Mouse (Mus musculus) neural tube, embryonic 14.5 days (tissue): ENCODE data around the gene Gm21954. TPM values are rescaled to one million over a fixed set of nuclear protein-coding genes. Genes with fewer than 3 reads are reported as not detected.

Experiments used
- ATAC-seq: fragments of 200-750 bp; cut with Nextera tagmentation; 2 replicates; pipeline ENCODE4 v1.8.0; 2017; ENCODE audit warnings: low read depth, mild to moderate bottlenecking, moderate TSS enrichment, moderate library complexity
- H3K27ac ChIP-seq: fragments of 300-500 bp; sonication (generic); 2 replicates; pipeline ENCODE4 v1.5.1; 2014; ENCODE audit warnings: low read depth, mild to moderate bottlenecking, control low read depth, low read length, moderate library complexity, mixed read lengths
- H3K27me3 ChIP-seq: fragments of 300-500 bp; sonication (generic); 2 replicates; pipeline ENCODE4 v1.6.1; 2014; ENCODE audit warnings: low read length; ENCODE audit not compliant: control insufficient read depth, insufficient read depth
- H3K36me3 ChIP-seq: fragments of 300-500 bp; sonication (generic); 2 replicates; pipeline ENCODE4 v1.6.1; 2014; ENCODE audit warnings: low read length, mixed read lengths; ENCODE audit not compliant: control insufficient read depth, insufficient read depth
- H3K4me1 ChIP-seq: fragments of 300-500 bp; sonication (generic); 2 replicates; pipeline ENCODE4 v1.6.1; 2014; ENCODE audit warnings: low read length; ENCODE audit not compliant: control insufficient read depth, insufficient read depth
- H3K4me2 ChIP-seq: fragments of 300-500 bp; sonication (generic); 2 replicates; pipeline ENCODE4 v1.6.1; 2014; ENCODE audit warnings: mild to moderate bottlenecking, low read depth, low read length, control low read depth
- H3K4me3 ChIP-seq: fragments of 300-500 bp; sonication (generic); 2 replicates; pipeline ENCODE4 v1.5.1; 2014; ENCODE audit warnings: low read depth, low read length, control low read depth, mixed read lengths
- H3K9ac ChIP-seq: fragments of 300-500 bp; sonication (generic); replicated peaks from 2 replicates; pipeline ENCODE4 v1.6.1; 2014; ENCODE audit warnings: low read depth, mild to moderate bottlenecking, control low read depth, low read length, mixed read lengths
- H3K9me3 ChIP-seq: fragments of 300-500 bp; sonication (generic); 2 replicates; pipeline ENCODE4 v1.6.1; 2016; ENCODE audit warnings: low read length; ENCODE audit not compliant: control insufficient read depth
- WGBS: fragments of 180-500 bp; shearing (Covaris S2); extraction: QIAGEN DNeasy Blood & Tissue Kit; methylation state at CpG from one replicate; pipeline ENCODE4 v1.1.7; 2014; 5-methylcytosine and 5-hydroxymethylcytosine counted together
- polyA plus RNA-seq: library from polyadenylated mRNA; unstranded; fragments of >200 nt; fragmentation: Nextera tagmentation; extraction: Ambion mirVana; gene quantifications from 2 replicates; pipeline ENCODE4 v1.2.1, GENCODE M21; 2014

The Gm21954 gene
- polyA plus RNA-seq, 1 experiment from 2014 or later = not detected

DNA sequence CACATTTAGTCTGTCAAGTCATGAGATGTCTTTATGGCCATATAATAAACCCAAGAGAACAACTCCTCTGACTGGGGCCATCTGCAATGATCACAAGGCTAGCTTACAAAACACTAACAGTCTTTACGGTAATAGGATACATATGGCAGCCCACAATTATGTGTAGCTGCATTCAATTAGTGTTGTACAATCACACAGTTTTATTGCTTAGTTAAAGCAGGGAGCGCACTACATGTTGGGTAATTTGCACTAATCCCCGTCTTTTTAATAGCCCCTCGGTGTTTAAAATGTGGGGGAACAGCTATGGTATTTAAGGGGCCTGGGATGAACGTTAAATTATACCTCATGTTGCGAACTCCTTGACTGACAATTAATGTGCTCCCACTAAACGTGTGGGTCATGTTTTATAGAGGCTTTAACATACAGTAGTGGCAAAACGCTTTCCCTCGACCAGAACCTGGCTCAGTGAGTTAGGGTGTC is 24.5 kb upstream of the Gm21954 start:
- Histone ChIP-seq H3K4me3 (no peak overlapping the region), H3K4me2 (no peak overlapping the region), H3K9me3 (no peaks in the 10 kb centered on the region), H3K4me1 (peaks cover 4% of the 10 kb centered on the region; the same call in 1 of the 2 replicates), H3K27ac (0 out of 2 replicates have a peak overlapping the region, but pooled peaks have one; percentile 13), H3K36me3 (peaks cover 9% of the 10 kb centered on the region), H3K9ac (no peak overlapping the region), H3K27me3 (no peaks in the 10 kb centered on the region)
- peak; percentile 79 for ATAC-seq
- 13% methylated on average over 9 of the region's 9 CpGs for WGBS

DNA sequence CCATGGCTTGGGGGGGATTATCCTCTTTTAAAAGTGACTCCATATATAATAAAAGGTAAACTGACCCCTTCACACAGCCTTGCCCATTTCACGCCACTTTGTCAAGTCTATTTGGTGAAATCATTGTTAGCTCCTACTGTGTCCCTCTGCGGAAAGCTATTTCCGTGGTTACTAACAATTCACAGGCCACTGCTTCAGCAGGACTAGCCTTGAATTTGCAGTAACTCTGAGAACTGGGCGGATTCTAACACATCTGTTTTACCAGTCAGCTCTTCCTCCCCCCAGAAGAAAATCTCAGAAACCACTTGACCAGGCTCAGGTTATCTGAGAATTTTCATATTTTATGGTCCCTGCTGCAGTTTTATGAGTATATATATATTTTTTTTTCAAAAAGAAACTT is 23.9 kb upstream of the Gm21954 start:
- peaks cover 4% of the 10 kb centered on the region; the same call in 1 of the 2 replicates for H3K4me1 ChIP-seq
- no peak overlapping the region for H3K4me2 ChIP-seq
- no peaks in the 10 kb centered on the region for H3K27me3 ChIP-seq
- H3K9ac ChIP-seq = no peak overlapping the region
- H3K4me3 ChIP-seq = no peak overlapping the region
- no peak overlapping the region for H3K27ac ChIP-seq
- peaks cover 7% of the 10 kb centered on the region for H3K36me3 ChIP-seq
- ATAC-seq = no peak
- 11% methylated on average over 4 of the region's 4 CpGs for WGBS
- no peaks in the 10 kb centered on the region for H3K9me3 ChIP-seq

DNA sequence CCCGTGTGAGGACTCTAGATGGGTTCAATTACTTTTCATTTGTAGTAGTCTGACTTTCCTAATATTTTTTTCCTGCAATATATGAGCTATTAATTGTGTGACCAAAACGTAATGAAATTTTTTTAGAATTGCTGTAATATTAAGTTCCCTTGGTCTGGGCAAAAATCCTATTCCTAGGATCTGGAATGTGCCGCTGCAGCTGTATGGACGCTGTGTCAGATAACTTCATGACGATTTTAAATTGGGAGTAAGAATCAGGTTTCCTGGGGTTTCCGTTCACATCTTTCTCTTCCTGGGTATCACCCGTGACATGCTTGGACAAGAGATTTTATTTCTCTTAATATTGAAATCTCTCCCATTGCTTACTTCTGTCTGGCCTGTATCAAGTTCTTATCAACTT is 23.2 kb upstream of the Gm21954 start:
- 85% methylated on average over 7 of the region's 7 CpGs for WGBS
- no peaks in the 10 kb centered on the region for H3K27me3 ChIP-seq
- no peak overlapping the region for H3K4me2 ChIP-seq
- no peaks in the 10 kb centered on the region for H3K9me3 ChIP-seq
- H3K4me3 ChIP-seq = no peak overlapping the region
- no peak overlapping the region for H3K27ac ChIP-seq
- peaks cover 3% of the 10 kb centered on the region; the same call in 1 of the 2 replicates for H3K36me3 ChIP-seq
- H3K9ac ChIP-seq = no peak overlapping the region
- ATAC-seq = no peak
- peaks cover 4% of the 10 kb centered on the region; the same call in 1 of the 2 replicates for H3K4me1 ChIP-seq

DNA sequence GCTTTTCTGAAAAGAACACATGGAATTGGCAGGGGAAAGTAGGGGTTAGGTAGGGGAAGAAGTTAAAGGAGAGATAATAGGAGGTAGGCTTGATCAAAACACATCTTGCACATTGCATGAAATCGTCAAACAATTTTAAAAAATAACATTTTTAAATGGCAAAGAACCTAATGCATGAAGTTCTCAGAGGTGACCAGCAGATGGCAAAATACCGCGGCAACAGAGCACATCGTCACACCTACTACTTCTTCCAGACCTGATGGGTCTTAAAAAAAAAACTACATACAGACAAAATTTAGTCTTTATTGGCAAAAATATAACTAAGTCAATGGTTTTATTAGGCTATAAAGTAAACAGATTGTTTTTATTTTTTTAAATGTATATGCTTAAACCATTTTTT is 22.3 kb upstream of the Gm21954 start:
- ATAC-seq = no peak
- H3K9me3 ChIP-seq = no peaks in the 10 kb centered on the region
- no peak overlapping the region for H3K4me2 ChIP-seq
- H3K36me3 ChIP-seq = no peaks in the 10 kb centered on the region; the same call in 1 of the 2 replicates
- no peak overlapping the region for H3K9ac ChIP-seq
- peaks cover 4% of the 10 kb centered on the region; the same call in 1 of the 2 replicates for H3K4me1 ChIP-seq
- no peak overlapping the region for H3K27ac ChIP-seq
- WGBS = 61% methylated on average over 4 of the region's 4 CpGs
- no peak overlapping the region for H3K4me3 ChIP-seq
- H3K27me3 ChIP-seq = no peaks in the 10 kb centered on the region

DNA sequence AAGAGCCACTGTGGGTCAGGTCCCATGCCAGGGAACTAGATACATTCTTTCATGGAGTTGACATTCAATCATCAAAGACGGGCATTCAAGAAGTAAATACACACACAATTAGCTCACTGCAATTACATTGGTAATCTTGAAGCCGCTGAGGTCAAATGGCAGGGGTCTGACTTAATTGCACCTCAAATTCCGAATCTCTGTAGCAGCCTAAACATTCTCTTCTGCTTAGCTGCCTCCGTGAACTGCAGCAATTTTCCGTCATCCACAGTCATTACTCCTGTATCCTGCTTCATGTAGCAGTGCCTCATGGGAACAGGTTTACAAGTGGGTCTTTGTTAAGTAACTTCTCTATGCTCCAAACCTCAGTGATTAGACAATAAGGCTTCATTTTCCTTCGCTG is 20.0 kb upstream of the Gm21954 start:
- WGBS = 17% methylated on average over 6 of the region's 6 CpGs
- no peak overlapping the region for H3K9ac ChIP-seq
- H3K9me3 ChIP-seq = no peaks in the 10 kb centered on the region
- H3K4me3 ChIP-seq = no peak overlapping the region
- ATAC-seq = no peak
- H3K4me2 ChIP-seq = no peak overlapping the region
- H3K4me1 ChIP-seq = peaks cover 4% of the 10 kb centered on the region; the same call in 1 of the 2 replicates
- H3K27me3 ChIP-seq = no peaks in the 10 kb centered on the region
- peaks cover 5% of the 10 kb centered on the region; the same call in 1 of the 2 replicates for H3K36me3 ChIP-seq
- H3K27ac ChIP-seq = no peak overlapping the region

DNA sequence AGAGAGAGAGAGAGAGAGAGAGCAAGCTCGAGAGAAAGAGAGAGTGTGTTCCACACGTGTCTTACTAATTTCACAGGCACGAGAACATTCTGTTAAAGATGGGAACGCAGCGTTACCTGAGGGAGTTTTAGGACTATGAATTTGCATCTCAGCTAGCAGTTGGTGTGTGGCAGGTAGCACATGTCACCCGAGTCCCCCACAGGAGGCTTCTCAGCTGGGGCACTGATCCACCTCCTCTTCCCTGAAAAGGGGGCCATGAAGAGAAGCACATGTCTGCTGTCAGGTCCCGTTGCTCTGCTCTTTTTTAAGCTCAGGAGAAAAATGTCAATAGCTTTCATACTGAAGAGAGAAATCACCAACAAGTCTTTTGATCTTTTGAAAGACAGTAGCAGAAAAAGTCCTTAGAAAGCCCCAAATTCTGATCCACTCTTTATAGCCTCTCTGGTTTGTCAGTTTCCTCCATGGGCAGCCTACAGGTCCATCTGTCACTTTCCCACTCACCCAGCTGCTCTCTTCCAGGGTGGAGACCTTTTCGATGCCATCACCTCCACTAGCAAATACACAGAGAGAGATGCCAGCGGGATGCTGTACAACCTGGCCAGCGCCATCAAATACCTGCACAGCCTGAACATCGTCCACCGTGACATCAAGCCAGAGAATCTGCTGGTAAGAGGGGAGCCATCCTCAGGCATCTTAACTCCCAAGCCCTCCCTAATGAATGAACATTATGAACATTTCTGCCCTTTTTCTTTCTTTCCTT is 17.4 kb upstream of the Gm21954 start:
- Histone ChIP-seq H3K4me3 (no peak overlapping the region), H3K27ac (no peak overlapping the region), H3K36me3 (peaks cover 8% of the 10 kb centered on the region; the same call in 1 of the 2 replicates), H3K9ac (no peak overlapping the region), H3K4me1 (no peaks in the 10 kb centered on the region), H3K4me2 (no peak overlapping the region), H3K27me3 (no peaks in the 10 kb centered on the region), H3K9me3 (no peaks in the 10 kb centered on the region)
- no peak for ATAC-seq
- WGBS = 80% methylated on average over 12 of the region's 12 CpGs

DNA sequence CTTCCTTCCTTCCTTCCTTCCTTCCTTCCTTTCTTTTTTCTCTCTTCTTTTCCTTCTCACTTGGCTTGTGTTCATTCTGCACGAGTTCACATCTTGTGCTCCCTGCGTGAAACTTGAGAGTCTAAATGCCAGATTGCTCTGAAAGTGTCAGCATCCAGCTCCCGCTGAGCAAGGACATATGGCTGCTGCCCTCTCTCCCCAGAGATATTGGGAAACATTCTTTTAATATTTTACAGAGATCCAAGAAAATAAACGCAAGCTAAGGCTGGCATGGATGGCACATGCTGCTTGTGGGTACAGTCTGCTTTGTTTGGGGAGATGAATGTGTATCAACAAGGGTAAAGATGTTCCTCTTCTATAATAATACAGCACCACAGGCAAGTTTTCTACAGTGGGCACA is 11.3 kb upstream of the Gm21954 start:
- H3K27me3 ChIP-seq = no peaks in the 10 kb centered on the region
- no peaks in the 10 kb centered on the region for H3K4me1 ChIP-seq
- 67% methylated on average over 4 of the region's 4 CpGs for WGBS
- no peak overlapping the region for H3K4me2 ChIP-seq
- H3K27ac ChIP-seq = no peak overlapping the region
- H3K9ac ChIP-seq = no peak overlapping the region
- no peak for ATAC-seq
- H3K4me3 ChIP-seq = no peak overlapping the region
- H3K36me3 ChIP-seq = peaks cover 6% of the 10 kb centered on the region; the same call in 1 of the 2 replicates
- no peaks in the 10 kb centered on the region for H3K9me3 ChIP-seq

DNA sequence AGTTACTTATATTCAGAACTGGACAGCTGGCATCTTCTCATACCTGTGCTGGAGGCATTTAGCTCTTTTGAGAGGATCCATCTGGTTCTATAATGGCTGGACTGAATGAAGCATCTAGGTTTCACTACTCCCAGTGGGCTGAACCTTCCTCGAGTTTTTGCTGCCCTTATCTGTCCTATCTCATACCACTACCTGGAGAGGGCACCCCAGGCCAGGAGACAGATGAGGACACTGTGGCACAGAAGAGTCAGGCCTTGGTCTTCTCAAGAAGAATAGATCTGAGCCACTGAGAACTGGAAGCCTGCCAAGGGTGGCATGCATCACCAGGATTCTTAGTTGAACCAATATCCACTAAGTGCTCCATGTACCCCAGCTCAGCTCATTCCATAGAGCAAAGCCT is 9.1 kb upstream of the Gm21954 start:
- no peaks in the 10 kb centered on the region for H3K4me1 ChIP-seq
- H3K4me2 ChIP-seq = no peak overlapping the region
- ATAC-seq = 0 out of 2 replicates have a peak, but pooled peaks have one; percentile 26
- H3K27ac ChIP-seq = no peak overlapping the region
- 69% methylated on average over 1 of the region's 1 CpGs for WGBS
- H3K9ac ChIP-seq = no peak overlapping the region
- no peak overlapping the region for H3K4me3 ChIP-seq
- no peaks in the 10 kb centered on the region for H3K27me3 ChIP-seq
- H3K36me3 ChIP-seq = no peaks in the 10 kb centered on the region; the same call in 1 of the 2 replicates
- H3K9me3 ChIP-seq = no peaks in the 10 kb centered on the region

DNA sequence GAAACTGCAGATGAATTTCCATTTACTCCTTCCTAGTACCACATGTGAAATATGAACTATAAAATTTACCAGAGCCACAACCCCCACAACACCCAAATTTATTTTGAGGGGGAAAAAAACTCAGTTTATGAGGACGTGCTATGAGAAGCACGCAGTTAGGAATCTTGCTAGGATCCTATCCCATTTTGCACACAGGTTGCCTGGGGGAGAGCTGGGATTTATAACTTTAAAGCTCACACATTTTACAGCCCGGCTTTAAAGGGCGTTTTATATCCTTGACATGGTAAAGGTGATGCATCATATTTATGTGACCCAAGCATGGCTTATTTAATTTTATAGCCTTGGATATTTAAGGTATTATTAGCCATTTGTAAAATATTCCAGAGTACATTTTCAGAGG is 7.3 kb upstream of the Gm21954 start:
- no peaks in the 10 kb centered on the region for H3K27me3 ChIP-seq
- no peak overlapping the region for H3K4me2 ChIP-seq
- no peak overlapping the region for H3K27ac ChIP-seq
- H3K4me3 ChIP-seq = no peak overlapping the region
- no peaks in the 10 kb centered on the region; the same call in 1 of the 2 replicates for H3K36me3 ChIP-seq
- H3K9me3 ChIP-seq = no peaks in the 10 kb centered on the region
- no peak overlapping the region for H3K9ac ChIP-seq
- peak; percentile 65; the same call in 1 of the 2 replicates for ATAC-seq
- WGBS = 57% methylated on average over 4 of the region's 4 CpGs
- H3K4me1 ChIP-seq = no peaks in the 10 kb centered on the region
